Mouse (Mus musculus): Measurements from ENCODE around the gene Iqcf4.

DNA sequence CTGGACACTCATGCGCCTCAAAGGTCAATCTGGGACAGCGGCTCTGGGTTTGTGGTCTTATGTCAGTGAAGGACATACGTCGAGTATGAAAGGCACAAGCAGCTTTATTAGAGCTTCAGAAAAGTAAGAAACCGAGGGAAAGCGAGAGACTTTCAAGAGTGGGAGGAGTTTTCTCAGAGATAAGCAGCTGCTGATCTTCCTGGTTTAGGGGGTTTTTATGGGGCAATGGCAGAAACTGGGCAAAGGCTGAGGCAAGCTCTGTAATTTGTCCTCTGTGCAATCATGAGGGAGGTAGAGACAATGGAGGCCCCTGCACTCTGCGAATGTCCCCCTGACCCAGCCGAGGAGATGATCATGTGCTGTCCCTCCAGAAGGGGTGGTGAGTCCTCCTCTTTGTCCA lies 50.9 kb downstream of the Iqcf4 start:
- TF ChIP-seq EP300 (optimal IDR thresholded peaks at IDR 0.05) (no peak), CTCF (IDR thresholded peaks at IDR 0.05; ENCODE audit: low read depth) (no peak)
